Mouse (Mus musculus) intestine, postnatal 0 days (tissue): ENCODE results near the gene Tm9sf2. TPM values are rescaled to one million over a fixed set of nuclear protein-coding genes. Genes with fewer than 3 reads are reported as not detected.
"Not testable (repeated sequence)": the region's sequence is repeated elsewhere in the genome, so short reads cannot be mapped to it uniquely, and the experiment has no call there.

Source experiments
- ATAC-seq: fragments of 200-750 bp; cut with Nextera tagmentation; 2 replicates; pipeline ENCODE4 v1.8.0; 2017; ENCODE audit warnings: mild to moderate bottlenecking, moderate TSS enrichment, moderate library complexity
- H3K27ac ChIP-seq: fragments of 300-500 bp; sonication (generic); 2 replicates; pipeline ENCODE4 v1.5.1; 2014; ENCODE audit warnings: mild to moderate bottlenecking, low read depth, low read length, moderate library complexity
- H3K27me3 ChIP-seq: fragments of 300-500 bp; sonication (generic); replicated peaks from 2 replicates; pipeline ENCODE4 v1.6.1; 2014; ENCODE audit warnings: low read length, mixed read lengths; ENCODE audit not compliant: control insufficient read depth, insufficient read depth
- H3K36me3 ChIP-seq: fragments of 300-500 bp; sonication (generic); 2 replicates; pipeline ENCODE4 v1.6.1; 2014; ENCODE audit warnings: mild to moderate bottlenecking, moderate library complexity; ENCODE audit not compliant: control insufficient read depth, insufficient read depth
- H3K4me1 ChIP-seq: fragments of 300-500 bp; sonication (generic); replicated peaks from 2 replicates; pipeline ENCODE4 v1.6.1; 2014; ENCODE audit warnings: antibody characterized with exemption, low read length, mixed read lengths; ENCODE audit not compliant: control insufficient read depth, insufficient read depth
- H3K4me2 ChIP-seq: fragments of 300-500 bp; sonication (generic); replicated peaks from 2 replicates; pipeline ENCODE4 v1.6.1; 2014; ENCODE audit warnings: low read depth, mild to moderate bottlenecking, moderate library complexity
- H3K4me3 ChIP-seq: fragments of 300-500 bp; sonication (generic); 2 replicates; pipeline ENCODE4 v1.5.1; 2014; ENCODE audit warnings: low read depth, low read length
- H3K9ac ChIP-seq: fragments of 300-500 bp; sonication (generic); 2 replicates; pipeline ENCODE4 v1.6.1; 2014; ENCODE audit warnings: mild to moderate bottlenecking, low read depth, low read length
- H3K9me3 ChIP-seq: fragments of 300-500 bp; sonication (generic); 2 replicates; pipeline ENCODE4 v1.6.1; 2016; ENCODE audit warnings: mixed run types; ENCODE audit not compliant: control insufficient read depth
- CTCF ChIP-seq: sonication (generic); IDR thresholded peaks from 2 replicates; pipeline ENCODE4 v1.5.1; 2016; ENCODE audit warnings: low read depth, mild to moderate bottlenecking, control low read depth, antibody characterized with exemption, moderate library complexity
- WGBS: fragments of 180-500 bp; shearing (Covaris S2); extraction: QIAGEN DNeasy Blood & Tissue Kit; methylation state at CpG from one replicate; pipeline ENCODE4 v1.1.7; 2014; 5-methylcytosine and 5-hydroxymethylcytosine counted together
- polyA plus RNA-seq: library from polyadenylated mRNA; unstranded; fragments of >200 nt; fragmentation: Nextera tagmentation; extraction: Ambion mirVana; gene quantifications from 2 replicates; pipeline ENCODE4 v1.2.1, GENCODE M21; 2015

Tm9sf2 gene
- polyA plus RNA-seq, 1 experiment from 2014 or later = 295 TPM

DNA sequence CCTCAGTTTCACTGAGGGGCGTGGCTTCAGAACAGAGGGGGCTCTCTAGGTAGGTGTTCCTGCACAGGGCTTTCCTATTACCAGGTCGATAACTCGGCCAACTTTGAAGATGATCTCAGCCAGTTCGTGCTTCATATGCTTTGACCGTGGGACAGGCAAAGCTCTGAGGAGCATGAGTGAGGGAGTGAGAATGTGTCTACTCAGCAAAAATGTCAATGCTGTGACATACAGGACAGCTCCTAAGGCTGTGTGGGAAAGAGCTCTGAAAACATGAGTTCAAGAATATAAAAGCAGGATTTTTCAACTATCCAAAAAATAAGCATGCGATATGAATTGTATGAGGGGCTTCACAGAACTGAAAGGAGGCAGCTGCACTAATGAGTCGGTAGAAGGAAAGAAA lies 23.3 kb upstream of the Tm9sf2 start:
- no peaks in the 10 kb centered on the region for H3K27me3 ChIP-seq
- no peak for ATAC-seq
- H3K4me2 ChIP-seq = no peak overlapping the region
- H3K9me3 ChIP-seq = no peaks in the 10 kb centered on the region
- no peak overlapping the region for H3K4me3 ChIP-seq
- no peaks in the 10 kb centered on the region for H3K36me3 ChIP-seq
- H3K9ac ChIP-seq = no peak overlapping the region
- no peaks in the 10 kb centered on the region for H3K4me1 ChIP-seq
- 82% methylated on average over 7 of the region's 7 CpGs for WGBS
- no peak for TF ChIP-seq CTCF
- no peak overlapping the region for H3K27ac ChIP-seq

- H3K27me3 ChIP-seq = no peaks in the 10 kb centered on the region
- no peaks in the 10 kb centered on the region for H3K4me1 ChIP-seq
- H3K27ac ChIP-seq = no peak overlapping the region
- H3K4me2 ChIP-seq = no peak overlapping the region
- 48% methylated on average over 5 of the region's 5 CpGs for WGBS
- no peak for ATAC-seq
- no peaks in the 10 kb centered on the region for H3K36me3 ChIP-seq
- H3K9ac ChIP-seq = no peak overlapping the region
- no peaks in the 10 kb centered on the region for H3K9me3 ChIP-seq
- no peak overlapping the region for H3K4me3 ChIP-seq
- TF ChIP-seq CTCF = no peak
These were observed 18.9 kb upstream of the Tm9sf2 start for GRCm38 (mm10) chr14:122087956-122088355.

DNA sequence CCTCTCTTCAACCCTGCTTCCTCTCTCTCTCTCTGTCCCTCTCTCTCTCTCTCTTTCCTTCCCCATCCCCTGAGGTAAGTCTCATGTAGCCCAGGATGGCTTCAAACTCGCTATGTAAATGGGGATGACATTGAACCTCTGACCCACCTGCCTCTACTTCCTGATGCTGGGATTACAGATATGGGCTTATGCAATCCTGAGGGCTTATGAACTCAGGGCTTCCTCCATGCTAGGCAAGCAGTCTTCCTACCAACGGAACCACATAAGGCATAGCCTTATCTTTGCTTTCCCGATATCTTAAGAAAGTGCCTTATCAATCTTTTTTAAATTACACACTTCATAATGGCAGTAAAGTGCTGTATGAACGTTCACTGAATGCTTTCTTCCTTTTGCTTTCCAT lies 14.5 kb upstream of the Tm9sf2 start:
- H3K4me1 ChIP-seq = no peaks in the 10 kb centered on the region
- H3K4me3 ChIP-seq = no peak overlapping the region
- 35% methylated on average over 4 of the region's 4 CpGs for WGBS
- H3K27me3 ChIP-seq = no peaks in the 10 kb centered on the region
- no peak for TF ChIP-seq CTCF
- no peaks in the 10 kb centered on the region for H3K9me3 ChIP-seq
- H3K9ac ChIP-seq = no peak overlapping the region
- no peaks in the 10 kb centered on the region for H3K36me3 ChIP-seq
- no peak overlapping the region for H3K4me2 ChIP-seq
- ATAC-seq = peak; percentile 51
- no peak overlapping the region for H3K27ac ChIP-seq

DNA sequence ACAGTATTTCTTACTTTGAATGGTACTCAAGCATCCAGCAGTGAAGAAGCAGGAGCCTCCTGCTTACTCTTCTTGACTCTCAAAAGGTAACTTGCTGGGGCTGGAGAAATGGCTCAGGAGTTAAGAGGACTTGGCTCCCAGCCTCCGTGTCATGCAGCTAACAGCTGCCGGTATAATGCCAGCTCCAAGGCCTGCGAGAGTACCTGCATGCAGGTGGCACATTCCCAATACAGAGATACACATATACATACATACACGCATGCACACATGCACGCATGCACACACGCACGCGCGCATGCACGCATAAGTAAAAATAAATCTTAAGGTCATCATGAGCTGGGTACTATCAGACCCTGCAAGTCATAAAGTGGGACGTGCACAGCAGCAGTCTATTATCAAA lies 10.5 kb upstream of the Tm9sf2 start:
- Histone ChIP-seq H3K36me3 (no peaks in the 10 kb centered on the region), H3K9ac (no peak overlapping the region), H3K4me1 (no peaks in the 10 kb centered on the region), H3K27ac (no peak overlapping the region), H3K4me3 (no peak overlapping the region), H3K27me3 (no peaks in the 10 kb centered on the region), H3K4me2 (no peak overlapping the region), H3K9me3 (no peaks in the 10 kb centered on the region)
- WGBS = 96% methylated on average over 11 of the region's 11 CpGs
- no peak for ATAC-seq
- no peak for TF ChIP-seq CTCF

DNA sequence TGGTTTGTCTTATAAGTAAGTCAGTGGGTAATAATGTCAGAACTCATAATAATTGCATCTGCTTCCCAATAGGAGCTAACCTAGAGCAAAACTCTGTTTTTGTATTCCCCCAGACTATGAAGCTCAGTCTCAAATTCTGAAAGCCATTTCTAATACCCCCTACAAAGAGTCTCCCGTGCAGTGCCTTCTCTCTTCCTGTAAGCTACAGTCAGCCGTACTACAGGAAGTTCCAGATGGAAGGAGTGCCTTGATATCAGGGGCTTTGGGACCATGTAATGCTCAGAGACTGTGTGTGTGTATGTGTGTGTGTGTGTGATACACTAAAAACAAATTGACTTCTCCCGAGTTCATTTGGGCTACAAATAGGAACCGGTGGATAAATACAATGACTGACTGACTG lies 7.3 kb upstream of the Tm9sf2 start:
- Histone ChIP-seq H3K9me3 (no peaks in the 10 kb centered on the region), H3K27ac (no peak overlapping the region), H3K4me1 (no peaks in the 10 kb centered on the region), H3K27me3 (no peaks in the 10 kb centered on the region), H3K36me3 (no peaks in the 10 kb centered on the region), H3K4me2 (no peak overlapping the region), H3K4me3 (no peak overlapping the region), H3K9ac (no peak overlapping the region)
- WGBS = 77% methylated on average over 4 of the region's 4 CpGs
- no peak for TF ChIP-seq CTCF
- ATAC-seq = no peak

DNA sequence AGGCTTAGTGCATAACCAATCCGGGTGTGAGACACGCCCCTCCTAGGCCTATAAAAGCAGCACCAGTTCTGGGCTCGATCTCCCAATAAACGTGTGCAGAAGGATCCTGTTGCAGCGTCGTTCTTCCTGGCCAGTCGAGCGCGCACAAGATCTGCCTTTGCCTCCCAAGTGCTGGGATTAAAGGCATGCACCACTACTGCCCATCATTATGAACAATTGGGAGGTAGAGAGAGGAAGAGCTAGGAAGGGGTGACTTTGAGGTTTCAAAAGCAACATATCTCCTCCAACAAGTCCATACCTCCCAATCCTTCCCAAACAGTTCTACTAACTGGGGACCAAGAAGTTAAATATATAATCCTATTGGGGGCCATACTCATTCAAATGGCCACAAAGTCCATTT lies 4.9 kb upstream of the Tm9sf2 start:
- H3K27ac ChIP-seq, H3K9me3 ChIP-seq, H3K4me2 ChIP-seq, H3K9ac ChIP-seq, H3K4me3 ChIP-seq, H3K27me3 ChIP-seq, ATAC-seq, H3K4me1 ChIP-seq, H3K36me3 ChIP-seq: not testable (repeated sequence)
- 91% methylated on average over 9 of the region's 9 CpGs for WGBS

DNA sequence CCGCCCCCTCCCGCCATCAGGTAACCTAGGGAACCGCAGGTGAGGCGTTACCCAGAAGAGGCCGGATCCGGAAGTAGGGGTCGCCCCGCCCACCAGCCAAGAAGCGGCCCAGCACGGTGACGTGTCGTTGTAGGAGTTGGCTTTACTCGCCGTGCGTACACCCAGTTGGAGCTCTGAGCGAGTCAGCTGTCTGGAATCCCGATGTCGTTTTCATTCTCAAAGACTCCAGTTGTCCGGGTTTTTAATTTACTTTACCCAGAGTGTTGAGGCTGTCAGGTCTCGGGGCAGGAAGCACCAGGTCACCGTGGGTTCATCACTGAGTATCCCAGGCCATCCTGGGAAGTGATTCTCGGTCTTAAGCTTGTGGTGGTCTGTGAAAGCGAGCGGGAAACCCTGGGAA lies 2.0 kb upstream of the Tm9sf2 start:
- H3K9me3 ChIP-seq = no peaks in the 10 kb centered on the region
- H3K27ac ChIP-seq = peak overlapping the region; percentile 68
- under 1% methylated on average over 24 of the region's 24 CpGs for whole genome bisulfite sequencing
- no peaks in the 10 kb centered on the region for H3K4me1 ChIP-seq
- peak overlapping the region; percentile 27 for H3K4me3 ChIP-seq
- peak overlapping the region; percentile 65 for H3K4me2 ChIP-seq
- TF ChIP-seq CTCF = no peak
- H3K36me3 ChIP-seq = no peaks in the 10 kb centered on the region
- peak; percentile 90 for ATAC-seq
- H3K27me3 ChIP-seq = no peaks in the 10 kb centered on the region
- H3K9ac ChIP-seq = peak overlapping the region; percentile 28; the same call in 1 of the 2 replicates
